Mouse (Mus musculus) hindlimb bud, embryonic 11.5 days (tissue): ENCODE data around the gene Adgrf3.

Source experiments
- DNase-seq: peaks from one replicate; pipeline ENCODE4 v3.0.0-alpha.2; 2012; ENCODE audit warnings: low read depth, low spot score; ENCODE audit errors: extremely low spot score

The Adgrf3 gene

GRCm38 (mm10) chr5:30153222-30153621 is 52.3 kb downstream of the Adgrf3 start:
- DNase-seq = no peak

GRCm38 (mm10) chr5:30152413-30152812 is 53.1 kb downstream of the Adgrf3 start:
- no peak for DNase-seq

- DNase-seq = no peak
These were observed 53.5 kb downstream of the Adgrf3 start for GRCm38 (mm10) chr5:30152007-30152406.

DNA sequence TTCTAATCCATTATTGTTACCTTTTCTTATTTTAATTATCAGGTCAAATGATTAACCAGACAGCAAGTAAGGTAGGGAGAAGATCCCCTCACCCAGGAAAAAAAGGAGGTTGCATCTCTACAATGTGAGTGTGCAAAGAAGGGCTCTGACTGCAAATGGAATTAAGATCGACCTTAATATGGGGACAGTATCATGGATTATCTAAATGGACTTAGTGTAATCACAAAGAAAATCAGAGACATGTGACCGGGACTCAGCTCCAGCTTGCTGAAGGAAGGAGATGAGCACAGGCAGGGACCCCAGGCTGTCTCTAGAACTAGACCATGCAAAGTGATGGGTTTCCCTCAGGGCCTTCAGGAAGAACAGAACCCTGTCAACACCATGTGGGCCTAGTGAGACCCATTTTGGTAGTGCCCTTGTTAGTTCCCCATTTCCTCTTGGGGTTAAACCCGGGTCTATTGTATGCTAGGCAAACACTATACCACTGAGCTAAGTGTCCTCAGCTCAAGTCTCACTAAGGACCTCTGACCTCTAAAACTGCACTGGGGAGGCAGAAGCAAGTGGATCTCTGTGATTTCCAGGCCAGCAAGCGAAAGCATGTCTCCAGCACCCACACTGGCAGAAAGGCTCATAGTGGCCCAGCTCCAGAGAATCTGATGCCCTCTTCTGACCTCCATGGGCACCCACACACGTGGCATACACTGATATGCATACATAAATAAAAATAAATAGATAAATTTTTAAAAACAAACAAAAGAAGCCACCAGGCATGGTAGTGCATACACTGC is 57.2 kb downstream of the Adgrf3 start:
- no peak for DNase-seq

- DNase-seq = no peak
These were observed 59.0 kb downstream of the Adgrf3 start for GRCm38 (mm10) chr5:30146526-30146925.
